Mouse (Mus musculus) c-Kit-positive CD71-positive TER-119-negative erythroid progenitor cells, embryonic 14.5 days (primary cell): ENCODE measurements at regions not wholly inside any gene's neighbourhood (a gene's known extent, or its start where the extent isn't known, plus 50 kb on each side); places are given as distances from the start of the nearest gene placed in this dataset.
"Not testable (repeated sequence)": the region's sequence is repeated elsewhere in the genome, so short reads cannot be mapped to it uniquely, and the experiment has no call there.

Source experiments
- DNase-seq: peaks from one replicate; pipeline ENCODE4 v3.0.0-alpha.2; 2013; ENCODE audit warnings: low read depth

DNA sequence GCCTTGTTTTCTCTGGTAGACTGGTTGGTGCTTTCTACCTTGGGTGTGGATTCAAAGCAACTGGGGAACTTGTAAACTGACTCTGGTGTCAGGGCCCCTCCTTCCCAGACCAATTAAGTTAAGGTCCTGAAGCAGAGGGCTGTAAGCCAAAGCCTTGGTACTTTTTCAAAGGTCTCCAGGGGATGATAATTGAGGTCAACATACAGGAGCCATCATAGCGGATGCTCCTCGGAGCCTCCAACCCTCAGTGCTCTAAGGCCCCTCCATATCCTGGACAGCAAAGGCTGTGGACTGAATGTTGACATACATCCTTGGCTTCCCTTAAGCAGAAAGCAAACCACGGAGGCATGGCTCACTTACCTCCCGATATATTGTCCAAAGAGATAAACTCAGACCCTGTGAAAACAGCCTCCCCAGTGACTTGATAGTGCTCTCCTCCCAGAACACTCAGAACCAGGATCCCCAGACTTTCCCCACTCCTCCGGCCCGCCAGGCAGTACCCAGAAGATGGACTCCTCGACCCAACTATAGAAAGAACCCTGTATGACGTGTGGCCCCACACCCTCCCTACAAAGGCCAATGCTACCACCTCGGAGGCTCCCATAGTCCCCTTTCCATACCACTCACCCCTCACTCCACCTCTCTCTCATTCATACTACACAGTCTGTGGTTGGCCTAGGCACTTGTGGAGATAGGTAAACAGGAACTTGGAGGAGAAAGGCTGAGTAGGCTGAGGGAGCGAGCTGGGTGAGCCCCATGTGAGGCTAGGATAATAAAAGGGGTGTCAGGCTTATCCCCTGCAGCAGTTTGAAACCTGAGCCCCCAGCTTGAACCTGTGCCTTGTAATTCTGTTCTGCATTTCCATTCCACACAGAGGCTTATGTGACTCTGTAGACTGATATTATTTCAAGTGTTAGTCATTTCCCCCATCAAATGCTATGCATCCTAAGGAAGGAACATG is 118.8 kb upstream of the Arid1b start:
- DNase-seq, result no peak

DNA sequence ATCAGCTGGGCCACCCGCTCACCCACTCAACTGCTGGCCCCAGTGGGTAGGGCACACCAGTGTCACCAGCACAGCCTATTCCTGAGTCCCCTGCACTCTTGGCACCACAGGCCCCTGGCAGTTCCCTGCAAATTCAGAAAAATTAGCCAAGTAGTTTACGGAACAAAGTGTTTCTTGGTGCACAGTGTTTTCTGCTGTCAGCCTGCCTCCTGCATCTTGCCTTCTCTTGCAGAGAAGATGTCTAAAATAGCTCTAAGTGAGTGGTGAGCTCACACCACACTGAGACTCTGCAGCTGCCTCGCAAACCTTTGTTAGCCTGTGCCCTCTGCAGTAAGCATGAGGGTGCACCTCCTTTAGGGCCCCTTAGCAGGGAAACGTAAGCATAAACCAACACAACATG is 117.7 kb upstream of the Arid1b start:
- DNase-seq, result no peak

DNA sequence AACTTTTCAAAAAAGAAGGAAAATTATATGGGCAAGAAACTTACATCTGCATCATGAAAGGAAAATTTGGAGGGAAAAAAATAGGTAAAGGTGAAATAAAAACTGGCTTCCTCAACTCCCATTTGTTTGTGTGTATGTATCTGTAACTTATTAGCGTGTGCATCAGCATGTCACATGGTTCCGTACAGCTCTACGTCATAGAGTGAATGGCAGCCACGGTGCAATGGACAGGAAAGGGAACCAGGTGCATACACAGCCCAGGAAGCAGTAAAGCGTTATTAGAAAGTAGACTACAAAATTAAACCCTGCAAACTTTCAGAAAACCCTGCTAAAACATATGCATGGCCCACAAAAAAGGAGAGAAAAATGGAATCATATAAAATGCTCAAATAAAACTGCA is 112.7 kb upstream of the Arid1b start:
- no peak for DNase-seq

DNA sequence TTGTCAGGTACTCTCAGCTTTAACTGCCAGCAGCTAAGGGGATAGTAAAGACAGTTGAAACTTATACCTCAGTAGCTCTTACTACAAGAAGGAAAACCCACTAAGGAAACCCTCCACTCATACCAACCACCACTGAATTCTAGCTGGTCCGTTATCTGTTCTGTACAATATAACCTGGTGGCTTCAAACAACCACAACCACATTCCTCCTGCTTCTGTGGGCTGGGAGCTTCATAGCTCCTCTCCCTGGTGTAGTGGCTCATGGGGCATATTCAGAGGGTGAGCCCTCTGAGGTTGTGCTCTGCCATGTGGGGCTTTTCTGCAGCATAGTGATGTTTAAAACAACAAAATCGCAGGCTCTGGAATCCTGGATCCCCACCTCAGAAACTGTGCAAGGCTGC is 110.0 kb upstream of the Arid1b start:
- no peak for DNase-seq

DNA sequence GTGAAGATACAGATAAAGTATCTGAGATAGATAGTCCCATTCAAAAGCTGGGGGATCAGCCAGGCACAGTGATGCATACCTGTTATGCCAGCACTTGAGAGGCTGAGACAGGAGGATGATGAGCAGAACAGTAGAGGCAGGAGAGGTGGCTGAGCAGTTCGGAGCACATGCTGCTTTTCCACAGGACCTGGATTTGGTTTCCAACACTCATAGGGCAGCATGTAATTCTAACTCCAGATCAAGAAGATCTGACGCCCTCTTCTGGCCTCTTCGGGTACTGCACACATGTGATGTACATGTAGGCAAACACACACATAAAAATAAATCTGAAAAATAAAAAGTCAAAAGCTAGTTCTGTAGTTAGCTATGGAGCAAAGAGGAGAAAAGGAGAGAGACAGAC is 109.4 kb upstream of the Arid1b start:
- no peak for DNase-seq

DNA sequence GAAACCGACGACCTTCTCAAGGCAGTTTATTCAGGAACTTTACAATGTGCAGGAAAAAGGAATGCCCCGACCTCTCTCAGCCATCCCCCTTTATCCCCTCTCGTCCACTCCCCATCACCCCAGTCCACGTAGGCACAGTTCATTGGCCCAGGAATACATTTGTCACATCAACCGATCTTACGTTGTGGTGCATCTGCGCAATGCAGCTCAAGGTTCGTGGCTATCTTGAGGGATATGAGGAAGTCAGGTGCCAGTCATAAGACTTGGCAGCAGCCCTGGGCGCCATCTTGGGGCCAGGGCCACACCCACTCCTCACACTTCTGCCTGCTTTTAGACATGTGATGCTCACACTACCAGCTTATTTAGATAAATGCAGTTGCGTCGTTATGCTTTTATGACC is 106.8 kb upstream of the Arid1b start:
- DNase-seq, result not testable (repeated sequence)

DNA sequence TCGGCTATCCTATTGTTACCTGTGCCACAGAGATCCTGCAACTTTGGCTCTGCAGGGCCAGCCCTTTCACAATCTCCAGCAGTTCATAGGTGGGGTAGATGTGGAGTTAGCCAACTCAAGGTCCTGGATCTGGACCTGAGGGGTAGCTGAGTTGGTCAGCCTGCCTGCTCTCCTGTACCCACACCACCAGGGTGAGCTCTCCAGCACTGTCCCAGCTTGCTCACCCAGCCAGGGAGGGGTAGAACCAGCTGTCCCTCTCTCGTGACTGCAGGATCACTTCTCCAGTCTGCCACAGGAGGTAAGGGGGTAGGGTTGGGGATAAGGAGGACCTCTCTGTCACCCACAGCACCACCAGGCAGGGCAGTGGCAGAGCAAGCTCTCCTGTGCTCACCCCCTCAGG is 104.6 kb upstream of the Arid1b start:
- no peak for DNase-seq

DNA sequence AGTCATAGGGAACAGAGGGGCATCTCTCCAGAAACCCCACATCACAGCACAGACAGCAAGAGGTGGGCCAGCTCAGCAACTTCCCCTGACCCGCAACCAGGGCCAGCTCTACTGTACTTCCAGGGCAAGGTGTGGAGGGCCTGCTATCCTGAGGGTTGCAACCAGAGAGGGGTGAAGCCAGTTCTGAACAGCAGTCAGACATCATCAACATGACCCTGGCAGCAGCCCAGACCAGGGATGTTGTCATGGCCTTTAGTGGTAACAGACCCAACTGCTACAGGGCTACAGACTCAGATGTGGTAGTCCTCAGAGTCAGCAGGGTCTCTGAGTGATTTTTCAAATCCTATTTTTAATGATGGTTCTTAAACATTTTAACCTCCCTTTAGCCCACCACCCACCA is 104.0 kb upstream of the Arid1b start:
- no peak for DNase-seq

DNA sequence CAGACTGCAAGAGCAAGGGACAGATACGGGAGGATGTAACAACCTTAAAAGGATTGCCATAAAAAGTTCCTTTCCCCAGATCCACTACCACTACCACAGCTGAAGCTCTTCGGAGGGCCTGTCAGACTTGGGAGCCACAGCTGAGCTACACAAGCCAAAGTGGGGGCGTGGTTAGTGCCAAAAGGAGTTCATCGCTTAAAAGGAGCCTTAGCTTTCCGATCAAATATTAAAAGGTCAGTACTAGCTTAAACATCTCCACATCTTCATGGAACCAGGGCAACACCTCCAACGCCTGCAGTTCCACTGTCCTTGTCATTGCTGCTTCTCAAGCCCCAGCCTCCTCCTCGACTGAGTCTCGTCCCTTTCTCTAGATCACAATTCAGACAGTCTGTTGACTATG is 102.6 kb upstream of the Arid1b start:
- DNase-seq, result no peak

DNA sequence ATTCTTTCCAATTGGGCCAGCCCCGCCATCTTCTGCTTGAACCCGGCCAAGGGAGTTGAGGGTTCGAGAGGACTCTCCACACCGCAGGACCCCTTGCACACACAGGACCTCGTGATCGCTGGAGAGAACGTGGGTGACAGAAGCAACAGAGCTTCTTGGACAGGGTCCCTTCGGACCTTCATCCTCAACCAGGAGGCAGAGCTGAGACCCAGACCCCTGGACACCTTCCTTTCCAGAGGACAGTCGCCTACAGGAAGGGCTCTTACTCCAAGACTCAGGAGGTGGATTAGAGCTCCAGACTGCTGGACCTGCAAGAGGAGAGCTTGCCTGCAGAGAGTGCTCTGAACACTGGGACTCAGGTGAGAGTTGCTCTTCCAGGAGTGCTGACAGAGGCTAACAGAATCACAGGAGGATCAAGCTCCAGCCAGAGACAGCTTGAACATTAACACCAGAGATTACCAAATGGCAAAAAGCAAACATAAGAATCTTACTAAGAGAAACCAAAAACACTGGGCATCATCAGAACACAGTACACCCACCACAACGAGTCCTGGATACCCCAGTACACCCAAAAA is 99.3 kb upstream of the Arid1b start:
- not testable (repeated sequence) for DNase-seq

DNA sequence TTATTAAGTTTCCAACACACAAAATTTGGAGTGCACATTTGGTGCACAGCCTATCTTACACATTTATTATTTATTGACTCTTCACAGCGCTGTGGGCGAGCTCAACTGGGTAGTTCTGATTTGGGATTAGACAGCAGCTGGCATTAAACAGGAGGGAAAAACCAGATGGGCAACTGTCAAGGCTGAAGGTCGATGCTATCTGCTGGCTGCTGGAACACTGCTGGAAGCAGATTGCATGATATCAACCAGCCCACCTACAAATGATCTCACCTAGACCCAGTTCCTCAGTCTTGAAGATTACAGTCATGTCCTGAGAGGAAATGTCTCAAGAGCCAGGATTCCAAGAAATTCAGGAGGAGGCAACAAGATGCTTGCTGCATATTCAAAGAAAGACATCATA is 91.0 kb upstream of the Arid1b start:
- no peak for DNase-seq

DNA sequence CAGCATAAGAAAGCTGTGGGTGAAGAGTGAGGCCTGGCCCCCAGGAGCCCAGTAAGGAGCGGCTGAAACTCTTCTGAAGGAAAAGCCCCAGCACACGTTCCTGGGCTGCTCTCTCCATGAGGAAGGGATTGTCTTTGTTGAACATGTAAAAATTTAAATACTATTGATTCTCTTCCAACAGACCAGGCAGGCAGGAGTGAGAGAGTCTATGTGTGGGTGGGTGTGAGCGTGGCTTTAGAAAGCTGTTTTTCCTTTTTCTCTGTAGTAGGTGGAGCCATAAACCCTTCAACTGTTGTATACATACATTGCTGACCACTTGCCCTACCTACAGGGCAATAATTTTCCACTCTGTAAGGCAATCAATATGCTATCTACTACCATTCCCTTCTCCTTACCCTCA is 87.6 kb upstream of the Arid1b start:
- DNase-seq, result no peak

DNA sequence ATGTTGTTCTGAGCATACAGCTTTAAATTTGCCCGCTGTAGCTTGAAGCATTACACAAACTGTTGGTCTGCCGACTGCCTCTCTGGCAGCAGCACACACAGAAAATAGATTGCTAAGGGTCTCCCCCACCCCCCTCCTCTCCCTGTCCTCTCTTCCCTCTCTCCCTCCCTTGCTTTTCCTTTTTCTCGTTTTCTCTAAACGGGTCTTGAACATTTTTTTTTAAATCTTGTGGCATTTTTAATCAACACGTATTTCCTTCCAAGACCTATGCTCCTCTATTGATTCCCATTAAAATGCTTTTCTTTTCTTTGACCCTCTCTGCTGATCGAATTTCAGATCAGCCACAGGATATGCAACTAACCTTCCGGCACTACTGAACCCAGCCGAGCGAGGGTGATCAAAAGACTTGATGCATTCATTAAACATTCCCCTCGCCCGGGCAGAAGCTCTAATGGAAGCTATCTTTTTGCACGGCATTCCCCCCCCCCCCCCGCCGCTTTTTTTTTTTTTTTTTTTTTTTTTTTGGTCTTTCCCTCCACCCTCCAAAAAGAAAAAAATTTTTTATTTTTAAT is 86.9 kb upstream of the Arid1b start:
- peak; percentile 23 for DNase-seq

DNA sequence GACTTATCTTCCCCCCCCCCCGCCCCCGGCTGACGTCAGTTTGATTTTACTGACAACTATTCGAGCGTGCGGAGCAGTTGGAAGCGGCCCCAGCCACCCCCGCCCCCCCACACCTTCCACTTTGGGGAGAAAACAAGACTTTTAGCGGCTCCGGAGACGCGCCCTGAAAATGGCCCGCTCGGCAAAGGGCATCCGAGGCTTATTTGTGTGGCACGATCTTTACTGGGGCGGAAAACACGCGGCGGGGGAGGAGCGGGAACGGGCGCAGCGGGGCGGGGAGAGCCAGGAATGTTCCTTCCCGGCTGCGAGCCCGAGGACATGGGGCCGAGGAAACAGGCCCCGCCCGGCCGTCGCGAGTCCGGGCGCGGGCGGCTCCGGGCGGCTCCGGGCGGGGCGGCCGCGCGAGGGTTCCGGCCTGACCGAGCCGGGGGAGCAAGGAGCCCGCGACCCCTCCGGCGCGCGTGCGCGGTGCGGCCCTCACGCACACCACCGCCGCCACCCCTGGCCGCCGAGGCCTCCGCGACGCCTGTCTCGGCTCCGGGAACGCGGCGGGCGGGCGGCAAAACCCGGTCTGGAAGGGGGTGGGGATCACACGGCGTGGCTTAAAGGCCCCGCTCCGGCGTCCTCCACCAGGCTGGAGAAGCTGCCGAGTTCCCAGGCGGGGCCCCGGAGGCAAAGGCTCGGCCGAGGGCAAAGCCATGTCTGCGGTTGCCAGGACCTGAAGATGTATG is 86.1 kb upstream of the Arid1b start:
- peak; percentile 63 for DNase-seq

DNA sequence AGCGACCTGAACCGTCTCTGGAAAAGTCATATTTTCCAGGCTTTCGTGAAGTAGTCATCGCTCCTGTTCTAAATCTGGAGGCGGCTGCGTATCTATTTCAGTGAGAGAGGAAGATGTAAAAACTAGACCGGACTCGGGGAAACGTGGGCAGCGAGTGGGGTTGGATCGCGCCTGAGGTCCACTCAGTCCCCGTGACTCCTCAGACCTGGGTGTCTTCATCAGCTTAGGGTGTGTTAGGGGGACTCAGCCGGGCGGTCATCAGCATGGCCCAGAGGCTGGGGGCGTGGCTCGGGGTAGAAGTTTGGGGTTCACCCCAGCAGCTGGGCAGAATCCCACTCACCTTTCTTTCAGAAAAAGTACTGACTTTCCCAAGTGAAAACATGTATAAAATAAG is 85.6 kb upstream of the Arid1b start:
- no peak for DNase-seq

DNA sequence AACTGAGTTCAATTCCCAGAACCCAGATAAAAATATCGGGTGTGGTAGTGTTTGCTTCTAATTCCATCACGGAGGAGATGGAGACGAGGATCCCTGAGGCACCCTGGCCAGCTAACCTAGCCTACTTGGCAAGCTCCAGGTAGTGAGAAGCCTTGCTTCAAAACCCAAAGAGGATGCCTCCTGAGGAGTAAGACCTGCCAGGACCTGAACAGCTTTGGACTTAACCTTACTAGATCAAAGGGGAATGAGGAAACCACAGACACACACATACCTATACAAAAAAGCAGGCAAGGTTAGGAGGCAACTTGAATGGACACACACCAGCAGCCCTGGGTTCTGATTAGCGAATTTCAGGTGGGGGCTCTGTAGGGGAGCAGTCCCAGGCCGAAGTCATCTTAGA is 84.0 kb upstream of the Arid1b start:
- DNase-seq, result no peak

DNA sequence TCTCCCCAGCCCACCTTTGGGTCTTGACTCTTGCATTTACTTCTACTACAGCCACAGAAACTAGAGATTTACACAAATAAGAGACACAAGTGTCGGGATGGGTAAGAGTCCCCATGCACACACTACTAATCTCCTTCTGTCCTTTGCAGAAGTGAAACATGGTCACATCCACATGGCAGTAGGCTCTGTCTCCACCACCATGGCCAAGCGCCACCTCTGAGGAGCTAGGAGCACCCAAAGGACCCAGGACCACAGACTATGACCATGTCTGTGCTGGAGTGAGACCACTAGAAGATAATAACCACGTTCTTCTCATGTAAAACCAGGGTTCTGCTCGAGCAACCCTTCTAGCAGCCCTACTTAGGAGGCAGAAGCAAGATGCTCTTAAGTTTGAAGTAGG is 81.1 kb upstream of the Arid1b start:
- DNase-seq, result no peak

DNA sequence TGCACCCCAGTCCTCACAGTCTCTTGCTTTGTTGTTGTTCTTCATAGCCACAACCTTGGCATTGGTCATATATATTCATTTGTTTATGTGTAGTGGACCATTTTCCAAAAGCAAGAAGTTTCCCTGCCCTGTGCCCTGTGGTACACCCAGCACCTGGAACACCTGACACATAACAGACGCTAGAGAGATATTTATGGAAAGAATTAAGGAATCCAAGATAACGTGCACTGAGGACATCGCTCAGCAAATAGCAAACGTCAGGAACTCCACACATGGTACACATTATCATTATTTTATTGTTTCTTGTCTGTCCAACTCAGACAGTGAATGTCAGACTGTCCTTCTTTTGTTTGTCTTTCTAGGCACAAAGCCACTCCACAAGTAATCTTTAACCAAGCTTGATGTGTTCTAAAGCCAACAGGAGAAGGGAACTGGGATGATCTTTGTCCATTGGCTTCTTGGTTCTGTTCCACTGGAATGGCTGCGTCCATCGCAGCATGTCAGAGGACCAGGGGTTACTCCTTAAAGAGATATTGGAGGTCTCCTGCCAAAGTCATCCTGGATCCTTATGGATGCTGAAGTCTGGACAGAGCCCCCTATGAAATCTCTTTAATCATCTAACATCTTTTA is 74.2 kb upstream of the Arid1b start:
- DNase-seq, result no peak

DNA sequence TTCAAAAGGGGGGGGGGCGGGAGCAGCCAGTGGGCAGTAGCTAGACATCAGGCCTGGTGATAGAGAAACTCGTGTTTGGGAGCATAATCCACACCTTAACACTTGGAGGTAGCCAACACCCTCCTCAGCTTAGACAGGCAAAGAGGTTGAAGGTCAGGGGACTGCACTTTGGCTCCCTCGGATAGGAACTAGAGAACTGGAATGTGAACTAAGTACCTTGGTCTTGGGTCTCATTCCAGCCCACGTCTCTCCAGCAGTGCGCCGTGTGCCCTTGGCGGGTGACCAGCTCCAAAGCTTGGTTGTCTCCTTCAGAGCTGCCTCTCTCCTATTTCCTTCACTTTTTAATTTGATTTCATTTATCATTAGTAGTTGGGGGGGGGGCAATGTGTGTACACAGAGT is 73.0 kb upstream of the Arid1b start:
- no peak for DNase-seq

DNA sequence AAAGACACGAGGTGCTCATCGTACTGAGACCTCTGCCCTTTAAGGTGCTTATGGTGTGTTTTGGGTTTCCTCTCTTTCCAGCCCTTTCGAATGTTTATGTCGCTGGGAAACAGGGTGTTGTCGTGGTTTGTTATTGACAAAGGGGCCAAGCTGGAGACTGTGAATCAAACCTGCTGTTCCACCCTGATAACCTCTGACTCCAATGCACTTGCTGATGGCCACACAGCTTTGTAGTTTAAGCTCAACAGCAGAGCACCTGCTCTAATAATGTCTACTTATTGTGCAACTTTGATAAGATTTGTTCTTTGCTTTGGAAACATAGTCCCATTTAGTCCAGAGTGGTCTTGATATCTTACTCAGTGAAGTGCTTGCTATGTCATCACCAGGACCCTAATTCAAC is 65.5 kb upstream of the Arid1b start:
- DNase-seq, result no peak

DNA sequence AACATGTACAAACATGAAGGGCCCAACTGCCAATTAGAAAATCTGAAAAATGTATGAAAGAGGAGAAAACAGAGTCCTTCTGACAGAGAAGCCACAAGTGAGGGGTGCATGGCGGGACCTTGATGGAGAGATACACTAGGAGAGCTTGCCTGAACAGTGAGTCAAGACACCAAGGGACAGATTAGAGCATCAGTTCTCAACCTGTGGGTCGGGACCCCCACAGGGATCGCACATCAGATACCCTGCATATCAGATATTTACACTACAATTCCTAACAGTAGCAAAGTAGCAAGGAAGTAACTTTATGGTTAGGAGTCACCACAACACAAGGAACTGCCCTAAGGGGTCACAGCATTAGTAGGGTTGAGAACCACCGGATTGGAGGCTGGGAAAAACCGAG is 58.9 kb upstream of the Arid1b start:
- no peak for DNase-seq

DNA sequence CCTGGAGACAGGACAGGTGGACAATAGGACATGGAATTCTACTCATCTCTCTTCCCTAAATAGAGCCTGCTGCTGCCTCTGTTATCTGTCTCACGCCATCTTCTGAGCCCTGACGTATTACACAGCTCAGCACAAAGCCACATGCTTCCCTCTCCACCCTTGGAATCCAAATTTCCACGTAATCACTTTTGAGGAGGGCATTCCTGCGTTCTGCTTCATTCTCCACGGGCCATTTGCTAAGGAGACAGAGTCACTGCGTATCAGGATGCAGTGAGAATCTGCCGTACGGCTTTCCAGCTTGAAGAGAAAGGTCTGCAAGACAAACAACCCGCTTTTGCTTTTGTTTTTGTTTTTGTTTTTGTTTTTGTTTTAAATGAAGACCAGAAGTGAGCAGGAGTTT is 53.5 kb upstream of the Arid1b start:
- DNase-seq, result no peak
